Mouse (Mus musculus) embryonic stem cell, embryonic (primary cell): ENCODE results near the gene Asic1.

Experiments
- CTCF ChIA-PET, 4 experiments: fragments of 300-600 bp in 2 of 4; fragments of 350-600 bp in 2 of 4; sonication (Branson Sonifier 250); formaldehyde crosslinking; loops; one replicate each; lab custom pipeline; 2022; ENCODE audit warnings: inconsistent platforms in 2 of 4; lab: Charles Lee
- POLR2A ChIA-PET, 4 experiments: fragments of 300-600 bp in 2 of 4; fragments of 350-600 bp in 2 of 4; sonication (Branson Sonifier 250); formaldehyde crosslinking; loops; one replicate each; lab custom pipeline; 2022; ENCODE audit warnings: antibody characterized with exemption in 4 of 4, inconsistent platforms in 1 of 4; lab: Charles Lee

The Asic1 gene

GRCm38 (mm10) chr15:99677089-99677488, 6.9 kb downstream of the Asic1 start:
- CTCF ChIA-PET = interaction anchor here (0.6 to 8.1 kb wide), 31 partner anchors 8 to 890 kb away, joined by 3 to 88 read pairs (median 9); partner anchors contain the start of genes Cox14 (in 3 of the 4), Gm17349 (in 2 of the 4), Asic1 (in 1 of the 4) and Racgap1 (in 1 of the 4)
- POLR2A ChIA-PET = interaction anchor here (0.6 to 3.9 kb wide), 19 partner anchors 8 to 1650 kb away, joined by 3 to 43 read pairs (median 6); partner anchors contain the start of genes Cox14 (in 2 of the 4), Gm17349 (in 1 of the 4) and Racgap1 (in 1 of the 4)

DNA sequence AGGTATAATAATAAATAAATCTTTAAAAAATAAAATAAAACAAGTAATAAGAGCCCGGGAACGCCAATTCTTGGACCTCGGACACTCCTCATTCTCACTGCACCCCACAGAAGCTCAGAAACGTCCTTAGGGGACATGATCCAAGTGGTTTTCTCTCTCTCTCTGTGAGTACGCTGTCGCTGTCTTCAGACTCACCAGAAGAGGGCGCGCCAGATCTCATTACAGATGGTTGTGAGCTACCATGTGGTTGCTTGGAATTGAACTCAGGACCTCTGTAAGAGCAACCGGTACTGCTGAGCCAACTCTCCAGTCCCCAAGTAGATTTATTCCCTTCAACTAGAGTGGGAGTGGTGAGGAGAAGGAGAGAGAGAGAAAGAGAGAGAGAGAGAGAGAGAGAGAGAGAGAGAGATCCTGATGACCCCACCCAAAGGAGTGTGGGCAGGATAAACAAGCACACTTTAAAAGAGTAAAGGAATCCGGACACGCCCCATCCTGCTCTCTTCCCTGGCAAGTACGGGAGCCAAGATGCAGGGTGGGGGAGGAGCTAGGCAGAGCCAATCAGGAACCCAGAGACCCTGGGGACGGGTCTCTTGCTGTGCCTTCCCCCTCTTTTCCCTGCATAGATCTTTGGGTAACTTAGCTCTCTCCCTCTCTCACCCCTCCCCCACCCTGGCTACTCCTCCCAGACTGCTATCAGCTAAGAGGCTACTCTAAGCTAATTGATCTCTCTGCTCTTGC, 8.1 kb downstream of the Asic1 start:
- POLR2A ChIA-PET = interaction anchor here (0.6 to 3.9 kb wide), 113 partner anchors 8 to 1714 kb away, joined by 3 to 43 read pairs (median 4); partner anchors contain the start of genes Gm17349 (in 3 of the 4), Racgap1 (in 3 of the 4), Aqp6 (in 2 of the 4) and Cox14 (in 2 of the 4)
- CTCF ChIA-PET = interaction anchor here (0.5 to 8.1 kb wide), 138 partner anchors 8 to 1896 kb away, joined by 3 to 88 read pairs (median 4); partner anchors contain the start of genes Cox14 (in 4 of the 4), Gm17349 (in 3 of the 4), Racgap1 (in 3 of the 4) and Aqp6 (in 1 of the 4)

DNA sequence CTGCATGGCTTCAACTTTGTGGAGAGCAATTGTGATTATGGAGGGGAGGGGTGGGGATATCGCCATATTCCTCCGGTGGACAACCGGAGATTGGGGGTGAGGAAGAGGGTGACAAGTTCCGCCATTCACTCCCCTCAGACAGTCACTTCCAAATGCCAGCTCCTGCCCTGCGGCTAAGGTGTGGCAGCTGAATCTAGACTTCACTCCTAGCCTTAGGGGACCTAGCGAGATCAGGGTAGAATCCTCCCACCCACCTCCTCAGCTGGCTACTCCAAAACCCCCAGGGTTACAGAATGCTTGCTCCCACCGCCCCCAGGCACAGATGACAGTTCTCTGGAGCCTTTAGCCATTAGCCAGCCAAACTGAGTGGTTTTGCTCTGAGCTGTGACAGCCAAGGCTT, 8.8 kb downstream of the Asic1 start:
- ChIA-PET CTCF (interaction anchor here (0.5 to 8.1 kb wide), 103 partner anchors 8 to 1897 kb away, joined by 3 to 88 read pairs (median 5); partner anchors contain the start of genes Cox14 (in 4 of the 4), Gm17349 (in 3 of the 4), Racgap1 (in 3 of the 4) and Aqp6 (in 1 of the 4)), POLR2A (interaction anchor here (0.6 to 3.9 kb wide), 102 partner anchors 9 to 824 kb away, joined by 3 to 43 read pairs (median 4); partner anchors contain the start of genes Gm17349 (in 3 of the 4), Aqp6 (in 2 of the 4), Cox14 (in 2 of the 4) and Racgap1 (in 2 of the 4))

DNA sequence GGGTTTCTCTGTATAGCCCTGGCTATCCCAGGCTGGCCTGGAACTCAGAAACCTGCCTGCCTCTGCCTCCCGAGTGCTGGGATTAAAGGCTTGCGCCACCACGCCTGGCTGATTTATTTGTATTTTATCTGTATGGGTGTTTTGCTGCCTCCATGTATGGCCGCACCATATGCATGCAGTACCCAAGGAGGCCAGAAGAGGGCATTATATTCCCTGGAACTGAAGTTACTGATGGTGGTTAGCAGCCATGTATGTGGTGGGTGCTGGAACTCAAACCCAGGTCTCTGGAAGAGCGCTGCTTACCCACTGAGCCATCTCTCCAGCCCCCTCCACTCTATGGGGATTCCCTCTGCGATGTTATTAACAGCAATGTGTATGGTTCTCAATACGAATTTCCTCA, 12.7 kb downstream of the Asic1 start:
- POLR2A ChIA-PET = interaction anchor here (0.5 to 2.8 kb wide), 12 partner anchors 8 to 289 kb away, joined by 3 to 9 read pairs (median 5); partner anchors contain the start of genes Cox14 (in 1 of the 4), Gm17349 (in 1 of the 4), Racgap1 (in 1 of the 4) and Smarcd1 (in 1 of the 4)
- CTCF ChIA-PET = interaction anchor here in 3 of 4 experiments (0.5 to 12.4 kb wide), 22 partner anchors 9 to 224 kb away, joined by 3 to 85 read pairs (median 4); partner anchors contain the start of gene Cox14 (in 2 of the 3)

DNA sequence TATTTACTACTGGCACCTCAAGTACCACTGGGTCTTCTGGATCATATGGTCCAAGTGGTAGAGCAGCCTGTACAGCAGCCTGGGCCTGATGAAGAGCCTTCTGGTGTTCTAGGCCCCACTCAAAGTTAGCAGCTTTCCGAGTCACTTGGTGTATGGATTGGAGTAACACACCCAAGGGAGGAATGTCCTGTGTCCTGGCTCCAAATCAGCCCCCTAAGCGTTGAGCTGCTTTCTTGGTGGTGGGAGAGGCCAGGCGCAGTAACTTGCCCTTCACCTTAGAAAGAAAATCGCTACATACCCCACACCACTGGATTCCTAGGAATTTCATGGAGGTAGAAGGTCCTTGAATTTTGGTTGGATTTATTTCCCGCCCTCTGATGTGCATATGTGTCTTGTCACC, 14.0 kb downstream of the Asic1 start:
- POLR2A ChIA-PET = interaction anchor here in 3 of 4 experiments (0.6 to 3.1 kb wide), 14 partner anchors 8 to 353 kb away, joined by 3 to 9 read pairs (median 3); partner anchors contain the start of gene Racgap1 (in 1 of the 3)
- CTCF ChIA-PET = interaction anchor here (0.6 to 12.4 kb wide), 14 partner anchors 11 to 554 kb away, joined by 3 to 85 read pairs (median 4); partner anchors contain the start of gene Cox14 (in 2 of the 4)

DNA sequence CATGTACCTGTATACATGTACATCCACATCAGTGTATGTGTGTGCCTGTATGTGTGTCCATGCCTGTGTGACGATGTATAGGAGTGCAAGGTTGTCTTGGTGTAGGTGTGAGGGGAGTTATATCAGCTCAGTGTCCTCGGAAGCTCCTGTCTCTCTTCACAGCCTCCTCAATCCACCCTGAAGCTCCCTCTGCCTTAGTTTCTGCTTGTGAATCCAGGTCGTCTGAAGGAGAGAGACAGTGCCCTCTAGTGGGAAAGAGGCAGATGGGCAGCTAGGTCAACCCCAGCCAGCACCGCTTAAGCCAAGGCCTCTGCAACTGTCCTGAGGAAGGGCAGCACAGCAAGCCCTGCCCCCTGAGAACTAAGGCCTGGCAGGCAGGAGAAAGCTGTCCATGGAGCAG, 18.5 kb downstream of the Asic1 start:
- ChIA-PET POLR2A (interaction anchor here in 3 of 4 experiments (0.5 to 5.5 kb wide), 18 partner anchors 9 to 216 kb away, joined by 3 to 43 read pairs (median 4); partner anchors contain the start of genes Cox14 (in 2 of the 3), Gm17349 (in 1 of the 3) and Racgap1 (in 1 of the 3)), CTCF (interaction anchor here (0.5 to 12.4 kb wide), 69 partner anchors 8 to 1464 kb away, joined by 3 to 85 read pairs (median 5); partner anchors contain the start of genes Cox14 (in 3 of the 4), Gm17349 (in 2 of the 4), Racgap1 (in 2 of the 4) and Gpd1 (in 1 of the 4))

DNA sequence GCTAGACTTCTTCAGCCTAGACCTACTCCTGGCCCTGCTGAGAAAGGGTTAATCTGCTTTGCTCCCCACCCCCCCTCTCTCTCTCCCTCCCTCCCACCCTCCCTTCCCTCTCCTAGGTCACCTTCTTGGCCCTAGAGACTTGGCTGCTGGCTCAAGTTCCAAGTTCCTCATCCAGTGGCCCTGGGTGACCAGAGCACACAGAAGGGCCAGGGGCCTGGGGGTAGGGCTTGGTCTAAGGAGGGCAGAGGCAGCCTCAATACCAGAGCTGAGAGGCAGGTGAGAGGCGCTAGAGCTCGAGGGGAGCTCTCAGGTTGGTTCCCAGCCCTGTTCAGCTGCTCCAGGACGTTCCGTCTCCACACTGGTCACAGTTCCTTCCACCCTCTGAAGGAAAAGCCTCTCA, 20.8 kb downstream of the Asic1 start:
- ChIA-PET CTCF (interaction anchor here (0.6 to 12.4 kb wide), 18 partner anchors 9 to 1924 kb away, joined by 3 to 85 read pairs (median 8); partner anchors contain the start of genes Cox14 (in 2 of the 4) and Gm17349 (in 1 of the 4)), POLR2A (interaction anchor here in 3 of 4 experiments (0.5 to 5.5 kb wide), 17 partner anchors 8 to 1219 kb away, joined by 3 to 43 read pairs (median 4); partner anchors contain the start of gene Gm17349 (in 1 of the 3))

- CTCF ChIA-PET = interaction anchor here (0.6 to 12.4 kb wide), 15 partner anchors 10 to 219 kb away, joined by 3 to 85 read pairs (median 5); partner anchors contain the start of genes Gm17349 (in 2 of the 4) and Cox14 (in 1 of the 4)
- POLR2A ChIA-PET = interaction anchor here in 2 of 4 experiments (0.7 to 5.5 kb wide), 14 partner anchors 9 to 223 kb away, joined by 3 to 43 read pairs (median 4); partner anchors contain the start of gene Gm17349 (in 1 of the 2)
Measured at GRCm38 (mm10) chr15:99691976-99692375, 21.8 kb downstream of the Asic1 start.

DNA sequence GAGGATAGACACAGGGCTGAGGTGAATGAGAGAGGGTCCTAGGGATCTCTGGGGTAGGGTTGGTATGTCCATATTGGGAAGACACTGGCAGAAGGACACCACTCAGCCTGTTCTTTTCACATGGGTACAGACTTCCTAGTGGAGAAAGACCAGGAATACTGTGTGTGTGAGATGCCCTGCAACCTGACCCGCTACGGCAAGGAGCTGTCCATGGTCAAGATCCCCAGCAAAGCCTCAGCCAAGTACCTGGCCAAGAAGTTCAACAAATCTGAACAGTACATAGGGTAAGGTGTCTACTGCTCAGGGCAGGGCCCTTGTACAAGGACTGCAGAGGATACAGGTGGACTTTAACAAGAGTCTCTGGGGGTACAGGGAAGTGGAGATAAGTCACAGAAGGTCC, 27.1 kb downstream of the Asic1 start:
- ChIA-PET POLR2A (interaction anchor here in 2 of 4 experiments (0.6 to 1.7 kb wide), 5 partner anchors 8 to 74 kb away, joined by 4 to 5 read pairs (median 5); partner anchors contain the start of gene Gm17349 (in 2 of the 2)), CTCF (interaction anchor here (0.5 to 1.5 kb wide), 15 partner anchors 8 to 200 kb away, joined by 3 to 11 read pairs (median 5); partner anchors contain the start of genes Asic1 (in 1 of the 4), Cox14 (in 1 of the 4) and Gm17349 (in 1 of the 4))

DNA sequence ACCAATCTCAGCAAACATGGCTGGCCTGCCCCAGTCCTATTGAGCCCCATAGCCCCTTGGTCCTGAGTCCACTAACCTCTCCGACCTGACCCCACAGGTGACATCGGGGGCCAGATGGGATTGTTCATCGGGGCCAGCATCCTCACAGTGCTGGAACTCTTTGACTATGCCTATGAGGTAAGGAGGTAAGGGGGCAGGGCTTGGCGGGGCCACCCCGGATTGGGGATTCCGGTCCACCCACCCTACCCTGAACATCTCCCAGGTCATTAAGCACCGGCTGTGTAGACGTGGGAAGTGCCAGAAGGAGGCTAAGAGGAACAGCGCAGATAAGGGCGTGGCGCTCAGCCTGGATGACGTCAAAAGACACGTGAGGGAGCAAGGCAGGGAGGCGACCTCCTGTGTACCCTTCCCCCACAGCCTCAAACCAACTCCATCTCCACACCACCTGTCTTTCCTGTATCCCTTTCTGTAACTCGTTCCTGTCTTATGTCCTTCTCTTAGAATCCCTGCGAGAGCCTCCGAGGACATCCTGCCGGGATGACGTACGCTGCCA, 28.4 kb downstream of the Asic1 start:
- CTCF ChIA-PET = interaction anchor here in 3 of 4 experiments (0.8 to 1.1 kb wide), 3 partner anchors 10 to 103 kb away, joined by 3 to 4 read pairs (median 3); no protein-coding TSS in a partner anchor

GRCm38 (mm10) chr15:99699715-99700114, 29.5 kb downstream of the Asic1 start:
- ChIA-PET POLR2A (interaction anchor here in 2 of 4 experiments (0.7 to 10.1 kb wide), 10 partner anchors 7 to 162 kb away, joined by 3 to 90 read pairs (median 4); partner anchors contain the start of gene Gpd1 (in 1 of the 2)), CTCF (interaction anchor here in 3 of 4 experiments (1.0 to 4.0 kb wide), 7 partner anchors 11 to 104 kb away, joined by 3 to 16 read pairs (median 5); partner anchors contain the start of genes Asic1 (in 1 of the 3) and Cox14 (in 1 of the 3))

More for the DNA sequence above, 28.4 kb downstream of the Asic1 start:
- POLR2A ChIA-PET = interaction anchor here in 2 of 4 experiments (0.7 to 1.0 kb wide), 2 partner anchors 9 kb away, joined by 3 read pairs; no protein-coding TSS in a partner anchor

DNA sequence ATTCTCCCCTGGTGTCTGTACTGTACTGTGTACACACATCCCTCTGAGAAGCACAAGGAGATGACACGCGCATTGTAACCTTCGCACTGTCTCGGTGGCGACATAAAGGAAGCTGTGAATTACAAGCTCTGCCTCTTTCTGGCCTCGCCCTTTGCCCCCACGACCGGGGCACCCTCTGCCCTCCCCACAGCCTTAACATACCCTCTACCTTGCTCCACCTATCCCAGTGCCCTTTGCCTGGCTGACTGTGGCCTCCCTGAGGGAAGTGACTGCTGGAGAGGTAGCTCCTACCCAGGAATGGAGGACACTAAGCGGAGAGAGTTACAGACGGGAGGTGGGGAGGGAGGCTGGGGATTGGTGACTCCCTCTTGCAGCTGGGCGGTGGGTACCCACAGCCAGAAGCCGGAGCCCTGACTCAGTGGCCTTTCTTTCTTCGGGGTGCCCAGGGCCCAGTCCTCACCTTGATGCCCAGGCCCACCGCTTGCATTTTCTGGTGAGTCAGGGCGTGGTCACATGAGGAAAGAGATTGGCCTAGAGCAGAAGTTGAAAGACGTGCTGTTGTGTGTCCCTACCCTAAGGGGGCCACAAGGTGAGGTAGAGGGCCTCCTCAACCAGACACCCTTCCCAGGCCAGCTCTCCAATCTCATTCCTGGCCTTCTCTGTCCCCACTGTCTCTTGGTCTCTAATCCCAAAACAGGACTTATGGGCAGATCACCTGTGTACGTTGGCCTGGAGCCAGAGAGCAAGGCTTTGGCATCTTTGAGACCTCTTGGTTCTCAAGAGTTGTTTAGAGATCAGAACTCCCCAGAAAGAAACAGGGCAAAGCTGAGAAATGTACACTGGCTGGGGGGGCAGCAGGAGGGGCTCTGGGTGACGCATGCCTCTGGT, 30.3 kb downstream of the Asic1 start:
- CTCF ChIA-PET = interaction anchor here in 3 of 4 experiments (0.6 to 4.0 kb wide), 9 partner anchors 12 to 285 kb away, joined by 3 to 16 read pairs (median 4); partner anchors contain the start of genes Asic1 (in 1 of the 3) and Cox14 (in 1 of the 3)

DNA sequence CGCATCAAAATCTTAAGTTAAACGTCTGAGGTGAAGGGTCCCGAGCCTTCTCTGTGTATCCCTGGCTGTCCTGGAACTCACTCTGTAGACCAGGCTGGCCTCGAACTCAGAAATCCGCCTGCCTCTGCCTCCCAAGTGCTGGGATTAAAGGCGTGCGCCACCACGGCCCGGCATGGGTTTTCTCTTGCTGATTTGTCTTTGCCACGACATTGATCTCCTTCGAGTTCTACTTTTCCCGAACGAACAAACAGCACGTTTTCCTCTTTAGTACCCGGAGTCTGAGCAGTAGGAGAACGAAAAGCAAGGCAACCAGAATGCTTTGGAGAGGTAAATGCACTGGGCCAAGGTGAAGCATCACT, 31.5 kb downstream of the Asic1 start:
- ChIA-PET CTCF (interaction anchor here in 2 of 4 experiments (1.0 to 4.0 kb wide), 5 partner anchors 10 to 24 kb away, joined by 3 to 16 read pairs (median 4); partner anchors contain the start of gene Cox14 (in 1 of the 2)), POLR2A (interaction anchor here in 2 of 4 experiments (0.6 to 10.1 kb wide), 6 partner anchors 11 to 266 kb away, joined by 3 to 118 read pairs (median 10); partner anchors contain the start of genes Cox14 (in 1 of the 2) and Gpd1 (in 1 of the 2))

More for the DNA sequence above, 30.3 kb downstream of the Asic1 start:
- POLR2A ChIA-PET = interaction anchor here in 2 of 4 experiments (0.6 to 10.1 kb wide), 14 partner anchors 8 to 819 kb away, joined by 3 to 118 read pairs (median 4); partner anchors contain the start of genes Cox14 (in 1 of the 2), Gpd1 (in 1 of the 2) and Racgap1 (in 1 of the 2)

DNA sequence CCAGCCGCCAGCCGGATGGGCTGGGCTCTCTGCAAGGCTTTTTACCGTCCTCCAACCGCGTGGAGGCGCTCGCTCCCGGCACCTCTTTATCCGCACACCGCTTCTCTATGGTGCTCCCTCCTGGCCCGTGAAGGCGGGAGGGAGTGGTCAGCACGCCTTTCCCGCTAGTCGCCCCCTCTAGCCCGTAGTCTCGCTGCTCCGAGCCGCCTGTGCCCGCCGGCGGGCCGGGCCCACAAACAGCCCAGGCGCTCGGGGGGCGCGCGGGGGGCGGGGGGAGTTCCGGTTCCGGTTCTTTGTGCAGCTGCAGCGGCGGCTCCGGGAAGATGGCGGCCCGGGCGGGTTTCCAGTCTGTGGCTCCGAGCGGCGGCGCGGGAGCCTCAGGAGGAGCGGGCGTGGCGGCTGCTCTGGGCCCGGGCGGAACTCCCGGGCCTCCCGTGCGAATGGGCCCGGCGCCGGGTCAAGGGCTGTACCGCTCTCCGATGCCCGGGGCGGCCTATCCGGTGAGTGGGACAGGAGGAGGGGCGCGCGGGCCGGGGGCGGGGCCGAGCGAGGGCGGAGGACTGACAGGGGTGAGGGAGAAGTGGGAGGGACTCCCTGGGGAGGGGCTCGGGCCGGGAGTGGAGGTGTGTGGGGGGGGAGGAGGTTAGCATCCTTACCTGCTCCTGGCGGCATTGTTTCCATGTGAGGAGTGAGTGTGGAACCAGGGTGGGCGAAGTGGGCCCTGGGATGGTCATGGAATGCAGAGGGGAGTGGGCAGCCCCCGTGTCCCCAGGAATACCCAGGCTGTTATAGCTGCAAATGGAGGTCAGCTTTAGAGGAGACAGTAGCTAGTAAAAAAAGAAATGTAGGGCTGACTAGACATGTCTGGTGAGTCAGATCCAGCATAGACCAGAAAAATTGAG, 32.1 kb downstream of the Asic1 start, which contains the start of gene Smarcd1:
TSS of gene Smarcd1 (plus strand) at position 131 of the 902 bp plus-strand sequence.
- POLR2A ChIA-PET = interaction anchor here in 2 of 4 experiments (0.7 to 10.1 kb wide), 5 partner anchors 13 to 24 kb away, joined by 3 to 118 read pairs (median 82); partner anchors contain the start of genes Cox14 (in 2 of the 2) and Gpd1 (in 1 of the 2)
- CTCF ChIA-PET = interaction anchor here in 3 of 4 experiments (1.0 to 4.0 kb wide), 8 partner anchors 9 to 24 kb away, joined by 3 to 42 read pairs (median 4); partner anchors contain the start of gene Cox14 (in 2 of the 3)
